Mouse (Mus musculus) embryonic facial prominence, embryonic 12.5 days (tissue): ENCODE measurements at regions not wholly inside any gene's neighbourhood (a gene's known extent, or its start where the extent isn't known, plus 50 kb on each side); places are given as distances from the start of the nearest gene placed in this dataset.

Source experiments
- ATAC-seq: fragments of 200-750 bp; cut with Nextera tagmentation; 2 replicates; pipeline ENCODE4 v1.8.0; 2017; ENCODE audit not compliant: insufficient number of reproducible peaks, insufficient read depth, low FRiP score, low TSS enrichment
- H3K27ac ChIP-seq: fragments of 300-500 bp; sonication (generic); 2 replicates; pipeline ENCODE4 v1.5.1; 2016; ENCODE audit warnings: mild to moderate bottlenecking
- H3K27me3 ChIP-seq: fragments of 300-500 bp; sonication (generic); 2 replicates; pipeline ENCODE4 v1.6.1; 2016; ENCODE audit warnings: mild to moderate bottlenecking, moderate library complexity
- H3K36me3 ChIP-seq: fragments of 300-500 bp; sonication (generic); 2 replicates; pipeline ENCODE4 v1.6.1; 2016; ENCODE audit warnings: mild to moderate bottlenecking
- H3K4me1 ChIP-seq: fragments of 300-500 bp; sonication (generic); 2 replicates; pipeline ENCODE4 v1.6.1; 2016
- H3K4me2 ChIP-seq: fragments of 300-500 bp; sonication (generic); replicated peaks from 2 replicates; pipeline ENCODE4 v1.6.1; 2016; ENCODE audit warnings: mild to moderate bottlenecking, moderate library complexity
- H3K4me3 ChIP-seq: fragments of 300-500 bp; sonication (generic); 2 replicates; pipeline ENCODE4 v1.5.1; 2016; ENCODE audit warnings: mild to moderate bottlenecking
- H3K9ac ChIP-seq: fragments of 300-500 bp; sonication (generic); 2 replicates; pipeline ENCODE4 v1.6.1; 2016; ENCODE audit warnings: mild to moderate bottlenecking, moderate library complexity
- H3K9me3 ChIP-seq: fragments of 300-500 bp; sonication (generic); 2 replicates; pipeline ENCODE4 v1.6.1; 2016; ENCODE audit warnings: mild to moderate bottlenecking, moderate library complexity
- WGBS: fragments of 180-500 bp; shearing (Covaris S2); methylation state at CpG from one replicate; pipeline ENCODE4 v1.1.7; 2016; 5-methylcytosine and 5-hydroxymethylcytosine counted together

DNA sequence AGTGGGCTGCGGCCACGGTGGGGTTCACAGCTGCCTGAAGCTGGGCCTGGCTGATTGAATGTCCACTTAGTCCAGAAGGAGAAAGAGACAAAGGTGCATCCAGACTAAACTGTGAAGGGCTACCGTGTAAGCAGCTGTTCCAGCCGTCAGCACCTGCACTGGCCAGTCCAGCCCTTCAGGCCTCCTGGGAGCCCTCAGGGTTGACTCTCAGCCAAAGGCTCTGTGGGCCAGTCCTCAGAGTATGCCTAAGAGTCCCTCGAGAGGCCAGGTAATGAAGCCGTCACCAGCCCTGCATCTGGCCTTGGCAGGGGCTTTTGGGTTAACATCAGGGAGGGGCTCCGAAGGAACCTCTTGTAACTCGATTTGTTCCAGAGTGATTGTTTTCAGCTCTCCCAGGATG lies 187.4 kb downstream of the Gpd2 start:
- WGBS, result 77% methylated on average over 8 of the region's 8 CpGs
- no peaks in the 10 kb centered on the region for H3K36me3 ChIP-seq
- no peaks in the 10 kb centered on the region; the same call in 1 of the 2 replicates for H3K9me3 ChIP-seq
- no peak overlapping the region for H3K27ac ChIP-seq
- no peak for ATAC-seq
- no peak overlapping the region for H3K4me3 ChIP-seq
- no peak overlapping the region for H3K4me2 ChIP-seq
- no peaks in the 10 kb centered on the region for H3K27me3 ChIP-seq
- no peaks in the 10 kb centered on the region for H3K4me1 ChIP-seq
- H3K9ac ChIP-seq, result no peak overlapping the region

DNA sequence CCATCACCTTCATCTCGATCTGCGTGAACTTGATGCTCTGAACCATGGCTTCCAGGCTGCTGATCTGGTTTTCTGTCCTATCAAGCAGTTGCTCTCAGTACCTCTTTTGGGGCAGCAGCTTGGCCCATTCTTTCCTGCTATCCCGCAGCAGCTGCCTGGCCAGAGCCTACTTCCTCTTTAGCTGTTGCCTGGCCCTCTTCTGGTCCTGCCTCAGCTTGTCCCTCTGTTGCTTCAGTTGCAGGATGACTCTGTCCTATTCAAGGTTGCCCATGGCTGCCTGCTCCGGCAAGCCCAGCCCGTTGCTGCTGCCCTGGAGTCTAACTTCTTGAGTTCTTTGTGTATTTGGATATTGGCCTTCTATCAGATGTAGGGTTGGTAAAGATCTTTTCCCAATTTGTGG lies 188.0 kb downstream of the Gpd2 start:
- 94% methylated on average over 5 of the region's 5 CpGs for WGBS
- no peak for ATAC-seq

GRCm38 (mm10) chr2:57450996-57451770 lies 213.7 kb downstream of the Gpd2 start:
- 87% methylated on average over 6 of the region's 6 CpGs for WGBS

More for the DNA sequence above, 188.0 kb downstream of the Gpd2 start:
- Histone ChIP-seq H3K9me3 (no peaks in the 10 kb centered on the region; the same call in 1 of the 2 replicates), H3K36me3 (no peaks in the 10 kb centered on the region), H3K4me1 (no peaks in the 10 kb centered on the region), H3K9ac (no peak overlapping the region), H3K27me3 (no peaks in the 10 kb centered on the region), H3K4me2 (no peak overlapping the region), H3K27ac (no peak overlapping the region), H3K4me3 (no peak overlapping the region)

DNA sequence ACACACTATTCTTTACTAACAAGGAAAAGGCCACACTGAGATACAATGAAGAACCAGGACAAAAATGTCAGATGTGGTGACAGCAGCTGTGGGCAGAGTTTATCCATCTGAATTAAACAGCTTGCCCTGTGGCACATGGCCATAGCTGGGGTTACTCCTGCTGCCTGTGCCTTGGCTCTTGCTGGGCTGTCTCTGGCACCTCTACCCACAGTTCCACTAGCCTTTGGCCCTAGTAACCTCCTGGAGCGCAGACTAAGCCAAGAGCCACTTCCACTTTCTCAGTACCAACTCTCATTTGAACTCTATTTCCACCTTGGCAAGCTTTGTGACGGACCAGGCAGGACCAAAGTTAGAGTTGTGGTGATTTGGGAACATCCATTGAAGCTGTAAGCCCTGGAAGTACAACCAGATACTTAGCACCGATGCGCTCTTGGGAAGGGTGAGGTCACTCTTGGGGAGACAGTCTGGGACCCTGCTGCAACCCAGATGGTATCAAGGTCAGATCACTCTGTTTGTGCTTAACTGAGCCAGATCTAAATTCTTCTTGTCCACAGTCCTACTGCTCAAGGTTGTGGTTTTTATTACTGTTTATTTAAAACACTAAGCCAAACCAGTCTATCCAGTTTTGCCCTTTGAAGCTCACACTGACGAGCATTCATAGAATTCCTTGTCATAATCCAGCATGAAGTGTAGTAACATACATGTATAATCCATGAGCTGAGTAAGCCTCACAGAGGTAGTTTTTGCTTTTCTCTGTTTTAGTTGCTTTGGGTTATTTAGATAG lies 216.7 kb downstream of the Gpd2 start:
- WGBS, result 82% methylated on average over 5 of the region's 5 CpGs
- Histone ChIP-seq H3K4me3 (no peak overlapping the region), H3K9me3 (no peaks in the 10 kb centered on the region), H3K4me1 (no peaks in the 10 kb centered on the region), H3K27me3 (no peaks in the 10 kb centered on the region), H3K4me2 (no peak overlapping the region), H3K9ac (no peak overlapping the region), H3K36me3 (no peaks in the 10 kb centered on the region), H3K27ac (no peak overlapping the region)
- no peak for ATAC-seq

More at GRCm38 (mm10) chr2:57450996-57451770, 213.7 kb downstream of the Gpd2 start:
- Histone ChIP-seq H3K27ac (no peak overlapping the region), H3K27me3 (no peaks in the 10 kb centered on the region), H3K36me3 (no peaks in the 10 kb centered on the region), H3K9ac (no peak overlapping the region), H3K4me1 (no peaks in the 10 kb centered on the region), H3K4me3 (no peak overlapping the region), H3K4me2 (no peak overlapping the region), H3K9me3 (no peaks in the 10 kb centered on the region)
- ATAC-seq, result no peak

DNA sequence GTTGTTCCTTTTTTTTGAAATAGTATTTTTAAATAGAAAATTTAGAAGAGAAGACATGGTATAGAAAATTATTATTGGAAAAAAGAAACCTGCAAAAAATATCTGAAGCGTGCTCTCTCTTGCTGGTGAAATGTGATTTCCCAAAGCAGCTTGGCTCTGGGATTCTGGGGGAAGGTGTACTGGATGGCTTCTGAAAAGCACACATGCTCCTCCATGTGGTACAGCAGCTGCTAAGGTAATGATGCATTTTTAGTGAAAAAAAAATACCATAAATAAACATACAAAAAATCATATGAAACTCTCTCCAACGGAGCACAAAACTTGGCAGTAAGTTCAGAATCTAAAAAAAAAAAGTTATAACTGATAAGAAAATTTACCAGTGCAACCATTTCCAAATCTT lies 222.5 kb downstream of the Gpd2 start:
- Histone ChIP-seq H3K4me3 (no peak overlapping the region), H3K9me3 (no peaks in the 10 kb centered on the region)
- WGBS, result 86% methylated on average over 2 of the region's 2 CpGs

DNA sequence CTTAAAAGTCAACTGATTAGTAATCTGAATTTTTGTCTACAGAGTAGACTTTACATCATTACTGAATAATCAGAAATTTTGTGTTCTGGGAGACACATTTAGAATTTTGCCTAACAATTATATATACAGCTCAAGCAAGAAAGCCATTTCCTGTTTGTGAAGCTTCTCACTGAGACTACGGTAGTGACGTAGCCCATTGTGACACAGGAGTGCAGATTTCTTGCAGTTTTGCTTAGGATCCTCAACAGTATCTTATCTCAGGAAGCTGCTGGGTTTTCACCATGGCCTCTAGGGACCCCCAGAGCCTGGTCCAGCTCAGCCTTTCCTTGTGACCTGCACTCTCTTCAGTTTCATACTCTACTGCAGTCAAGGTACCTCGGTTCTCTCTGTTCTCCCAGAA lies 236.4 kb downstream of the Gpd2 start:
- Histone ChIP-seq H3K4me2 (no peak overlapping the region), H3K4me1 (no peaks in the 10 kb centered on the region), H3K27me3 (no peaks in the 10 kb centered on the region), H3K4me3 (no peak overlapping the region), H3K9me3 (no peaks in the 10 kb centered on the region), H3K27ac (no peak overlapping the region), H3K36me3 (no peaks in the 10 kb centered on the region), H3K9ac (no peak overlapping the region)
- no peak for ATAC-seq
- WGBS, result 81% methylated on average over 3 of the region's 3 CpGs

More for the DNA sequence above, 222.5 kb downstream of the Gpd2 start:
- no peaks in the 10 kb centered on the region for H3K27me3 ChIP-seq
- no peaks in the 10 kb centered on the region for H3K4me1 ChIP-seq
- H3K27ac ChIP-seq, result no peak overlapping the region
- H3K4me2 ChIP-seq, result no peak overlapping the region
- no peak for ATAC-seq
- H3K36me3 ChIP-seq, result no peaks in the 10 kb centered on the region
- H3K9ac ChIP-seq, result no peak overlapping the region

- 60% methylated on average over 4 of the region's 4 CpGs for WGBS
- H3K4me2 ChIP-seq, result no peak overlapping the region
- H3K4me1 ChIP-seq, result no peaks in the 10 kb centered on the region
- no peak overlapping the region for H3K27ac ChIP-seq
- no peaks in the 10 kb centered on the region for H3K27me3 ChIP-seq
- no peak overlapping the region for H3K9ac ChIP-seq
- ATAC-seq, result no peak
- no peaks in the 10 kb centered on the region for H3K9me3 ChIP-seq
- no peak overlapping the region for H3K4me3 ChIP-seq
- H3K36me3 ChIP-seq, result no peaks in the 10 kb centered on the region
These were observed 254.7 kb downstream of the Gpd2 start for GRCm38 (mm10) chr2:57492116-57492515.

GRCm38 (mm10) chr2:57492914-57493621 lies 255.6 kb downstream of the Gpd2 start:
- no peaks in the 10 kb centered on the region for H3K4me1 ChIP-seq
- H3K9me3 ChIP-seq, result no peaks in the 10 kb centered on the region
- H3K27ac ChIP-seq, result no peak overlapping the region
- H3K36me3 ChIP-seq, result no peaks in the 10 kb centered on the region
- no peak overlapping the region for H3K4me2 ChIP-seq
- H3K9ac ChIP-seq, result no peak overlapping the region
- 76% methylated on average over 6 of the region's 6 CpGs for WGBS
- no peak for ATAC-seq
- no peaks in the 10 kb centered on the region for H3K27me3 ChIP-seq
- H3K4me3 ChIP-seq, result no peak overlapping the region

- Histone ChIP-seq H3K9ac (no peak overlapping the region), H3K9me3 (no peaks in the 10 kb centered on the region), H3K27me3 (no peaks in the 10 kb centered on the region), H3K36me3 (no peaks in the 10 kb centered on the region), H3K27ac (no peak overlapping the region), H3K4me1 (no peaks in the 10 kb centered on the region), H3K4me3 (no peak overlapping the region), H3K4me2 (no peak overlapping the region)
- ATAC-seq, result no peak
- whole genome bisulfite sequencing, result 64% methylated on average over 2 of the region's 2 CpGs
These were observed 259.0 kb downstream of the Gpd2 start for GRCm38 (mm10) chr2:57496315-57496954.

DNA sequence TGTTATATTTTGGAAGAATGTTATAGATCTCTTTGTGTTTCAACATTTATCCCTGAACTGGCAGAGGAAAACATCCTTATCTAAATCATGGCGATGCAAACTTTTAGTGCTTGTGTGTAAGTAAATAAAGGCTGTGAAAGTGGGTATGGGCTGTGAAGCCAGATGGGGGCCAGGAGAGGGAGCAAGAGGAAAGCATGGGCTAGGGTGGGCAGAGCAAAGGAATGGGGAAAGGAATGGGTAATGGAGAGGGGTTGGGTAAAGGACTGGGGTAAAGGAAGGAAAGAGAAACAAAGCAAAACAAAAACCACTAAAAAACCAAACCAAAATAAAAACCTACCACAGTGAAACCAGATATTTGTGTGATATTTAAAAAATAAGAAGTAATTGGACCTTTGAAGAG lies 260.5 kb downstream of the Gpd2 start:
- Histone ChIP-seq H3K27ac (no peak overlapping the region), H3K9me3 (no peaks in the 10 kb centered on the region), H3K9ac (no peak overlapping the region), H3K27me3 (no peaks in the 10 kb centered on the region), H3K36me3 (no peaks in the 10 kb centered on the region), H3K4me2 (no peak overlapping the region), H3K4me1 (no peaks in the 10 kb centered on the region), H3K4me3 (no peak overlapping the region)
- 80% methylated on average over 1 of the region's 1 CpGs for WGBS
- no peak for ATAC-seq

DNA sequence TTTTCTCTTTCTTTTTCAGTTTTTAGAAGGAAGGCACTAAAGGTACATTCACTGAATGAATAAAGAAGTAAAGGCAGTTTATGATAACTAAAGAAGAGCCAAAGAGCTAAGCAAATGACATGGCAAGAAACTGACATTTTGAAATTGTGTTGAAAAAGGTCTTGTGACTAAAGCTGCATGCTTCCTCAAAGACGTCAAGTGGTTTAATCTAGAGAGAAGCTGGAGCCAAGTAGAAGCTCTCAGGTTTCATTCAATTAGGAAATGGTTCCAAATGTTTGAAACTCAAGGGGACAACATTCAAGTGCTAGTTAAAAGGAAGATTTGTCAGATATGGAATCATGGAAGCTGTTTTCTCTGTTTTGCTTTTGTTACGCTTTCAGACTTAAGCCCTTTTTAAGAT lies 267.2 kb downstream of the Gpd2 start:
- H3K36me3 ChIP-seq, result no peaks in the 10 kb centered on the region
- H3K4me3 ChIP-seq, result no peak overlapping the region
- no peak overlapping the region for H3K9ac ChIP-seq
- no peaks in the 10 kb centered on the region for H3K9me3 ChIP-seq
- no peak for ATAC-seq
- no peak overlapping the region for H3K27ac ChIP-seq
- H3K4me1 ChIP-seq, result no peaks in the 10 kb centered on the region
- 45% methylated on average over 2 of the region's 2 CpGs for WGBS
- H3K4me2 ChIP-seq, result no peak overlapping the region
- H3K27me3 ChIP-seq, result no peaks in the 10 kb centered on the region
